Mouse (Mus musculus) liver, postnatal 0 days (tissue): ENCODE measurements at regions not wholly inside any gene's neighbourhood (a gene's known extent, or its start where the extent isn't known, plus 50 kb on each side); places are given as distances from the start of the nearest gene placed in this dataset.

Source experiments
- ATAC-seq: fragments of 200-750 bp; cut with Nextera tagmentation; 2 replicates; pipeline ENCODE4 v1.8.0; 2017; ENCODE audit warnings: mild to moderate bottlenecking, moderate library complexity
- DNase-seq: peaks from one replicate; pipeline ENCODE4 v3.0.0-alpha.2; 2016
- H3K27ac ChIP-seq: fragments of 300-500 bp; sonication (generic); 2 replicates; pipeline ENCODE4 v1.5.1; 2014; ENCODE audit warnings: antibody characterized with exemption, moderate library complexity, mild to moderate bottlenecking, low read depth
- H3K27me3 ChIP-seq: fragments of 300-500 bp; sonication (generic); 2 replicates; pipeline ENCODE4 v1.6.1; 2014; ENCODE audit warnings: low read length, control low read depth, mixed read lengths; ENCODE audit not compliant: insufficient read depth
- H3K36me3 ChIP-seq: fragments of 300-500 bp; sonication (generic); replicated peaks from 2 replicates; pipeline ENCODE4 v1.6.1; 2014; ENCODE audit warnings: mild to moderate bottlenecking, control low read depth, low read length, moderate library complexity, mixed read lengths; ENCODE audit not compliant: insufficient read depth
- H3K4me1 ChIP-seq: fragments of 300-500 bp; sonication (generic); 2 replicates; pipeline ENCODE4 v1.6.1; 2014; ENCODE audit warnings: antibody characterized with exemption, mild to moderate bottlenecking, control low read depth; ENCODE audit not compliant: insufficient read depth
- H3K4me2 ChIP-seq: fragments of 300-500 bp; sonication (generic); 2 replicates; pipeline ENCODE4 v1.6.1; 2014; ENCODE audit warnings: low read depth, mild to moderate bottlenecking, low read length, moderate library complexity, mixed read lengths
- H3K4me3 ChIP-seq: fragments of 300-500 bp; sonication (generic); 2 replicates; pipeline ENCODE4 v1.5.1; 2014; ENCODE audit warnings: low read depth, low read length
- H3K9ac ChIP-seq: fragments of 300-500 bp; sonication (generic); replicated peaks from 2 replicates; pipeline ENCODE4 v1.6.1; 2014; ENCODE audit warnings: mild to moderate bottlenecking, moderate library complexity
- H3K9me3 ChIP-seq: fragments of 300-500 bp; sonication (generic); 2 replicates; pipeline ENCODE4 v1.6.1; 2016; ENCODE audit warnings: mild to moderate bottlenecking, control low read depth, low read length, mixed read lengths
- CTCF ChIP-seq: sonication (generic); IDR thresholded peaks from 2 replicates; pipeline ENCODE4 v1.5.1; 2016; ENCODE audit warnings: antibody characterized with exemption, low read depth
- EP300 ChIP-seq: IDR thresholded peaks from 2 replicates; pipeline ENCODE4 v1.6.1; 2016; ENCODE audit warnings: antibody characterized with exemption, low read depth, mild to moderate bottlenecking
- WGBS: fragments of 180-500 bp; shearing (Covaris S2); extraction: QIAGEN DNeasy Blood & Tissue Kit; methylation state at CpG from one replicate; pipeline ENCODE4 v1.1.7; 2014; ENCODE audit not compliant: insufficient replicate concordance; 5-methylcytosine and 5-hydroxymethylcytosine counted together

DNA sequence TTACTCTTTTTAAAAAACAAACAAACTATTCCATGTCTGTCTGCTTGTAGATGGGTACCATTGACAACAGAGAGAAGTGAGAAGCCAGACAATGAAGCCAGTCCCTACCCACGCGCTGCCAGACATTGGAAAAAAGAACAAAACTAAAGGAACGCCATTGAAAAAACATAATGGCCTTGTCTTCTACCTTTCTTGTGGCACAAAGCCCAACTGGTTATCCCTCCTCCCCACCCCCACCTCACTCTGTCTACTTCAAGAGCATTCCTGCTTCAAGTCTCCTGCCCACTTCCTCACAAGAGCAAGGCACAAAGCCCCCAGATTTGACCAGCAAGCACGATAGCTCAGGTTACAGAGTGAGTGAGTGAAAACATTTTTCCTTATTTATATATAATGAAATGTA is 355.6 kb upstream of the Plxna2 start:
- H3K4me1 ChIP-seq, result no peaks in the 10 kb centered on the region
- no peak for TF ChIP-seq EP300
- TF ChIP-seq CTCF, result no peak
- no peak overlapping the region for H3K4me3 ChIP-seq
- 67% methylated on average over 4 of the region's 4 CpGs for WGBS
- no peak for ATAC-seq
- no peak for DNase-seq
- H3K9ac ChIP-seq, result no peak overlapping the region
- no peaks in the 10 kb centered on the region for H3K36me3 ChIP-seq
- H3K27me3 ChIP-seq, result no peaks in the 10 kb centered on the region
- no peak overlapping the region for H3K27ac ChIP-seq
- no peaks in the 10 kb centered on the region for H3K9me3 ChIP-seq
- H3K4me2 ChIP-seq, result no peak overlapping the region

DNA sequence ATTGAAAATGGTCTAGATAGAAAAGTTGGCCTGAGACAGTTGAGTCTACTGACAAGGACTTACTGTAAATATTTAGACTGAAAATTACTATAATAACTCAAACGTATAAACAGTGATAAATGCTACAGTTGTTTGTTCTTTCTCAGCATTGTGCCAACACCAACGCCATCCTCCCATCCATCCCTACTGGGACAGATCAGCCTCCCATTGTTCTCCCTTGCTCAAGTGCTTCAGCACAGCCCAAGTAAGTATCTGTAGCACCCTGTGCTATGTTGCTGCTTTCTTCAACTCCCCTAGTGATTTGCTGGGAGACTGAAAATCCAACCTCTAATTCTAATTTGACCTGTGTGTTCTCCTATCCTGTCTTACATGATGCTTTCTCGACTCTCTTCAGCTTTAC is 358.1 kb upstream of the Plxna2 start:
- H3K36me3 ChIP-seq, result no peaks in the 10 kb centered on the region
- WGBS, result 62% methylated on average over 3 of the region's 3 CpGs
- no peaks in the 10 kb centered on the region for H3K4me1 ChIP-seq
- no peak for TF ChIP-seq EP300
- no peak for TF ChIP-seq CTCF
- H3K9me3 ChIP-seq, result no peaks in the 10 kb centered on the region
- no peak overlapping the region for H3K4me2 ChIP-seq
- ATAC-seq, result no peak
- H3K4me3 ChIP-seq, result no peak overlapping the region
- no peaks in the 10 kb centered on the region for H3K27me3 ChIP-seq
- H3K9ac ChIP-seq, result no peak overlapping the region
- no peak for DNase-seq
- H3K27ac ChIP-seq, result no peak overlapping the region

- no peak for DNase-seq
- Histone ChIP-seq H3K27me3 (no peaks in the 10 kb centered on the region), H3K36me3 (no peaks in the 10 kb centered on the region), H3K9me3 (no peaks in the 10 kb centered on the region), H3K27ac (no peak overlapping the region), H3K4me3 (no peak overlapping the region), H3K4me1 (no peaks in the 10 kb centered on the region), H3K9ac (no peak overlapping the region), H3K4me2 (no peak overlapping the region)
- 19% methylated on average over 1 of the region's 1 CpGs for WGBS
- ATAC-seq, result no peak
- TF ChIP-seq CTCF, result no peak
- TF ChIP-seq EP300, result no peak
These were observed 373.1 kb upstream of the Plxna2 start for GRCm38 (mm10) chr1:194244776-194245366.

DNA sequence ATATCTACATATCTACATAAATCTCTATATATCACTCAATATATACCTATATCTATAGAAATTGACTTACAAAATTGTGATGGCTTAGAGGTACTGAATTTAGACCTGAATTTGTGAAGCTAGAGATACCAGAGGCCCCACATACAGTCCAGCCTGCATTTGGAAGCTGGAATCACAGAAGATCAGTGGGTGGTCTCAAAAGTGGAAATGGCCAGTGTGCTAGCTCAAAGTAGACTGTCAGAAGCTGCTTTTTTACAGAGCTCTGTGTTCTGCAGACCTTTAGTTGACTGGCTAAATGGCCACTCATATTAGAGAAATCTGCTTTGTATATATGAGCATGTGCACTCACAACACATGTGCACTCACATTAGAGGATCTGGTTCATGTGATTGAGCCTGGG is 376.9 kb upstream of the Plxna2 start:
- Histone ChIP-seq H3K27ac (no peak overlapping the region), H3K9ac (no peak overlapping the region), H3K4me2 (no peak overlapping the region), H3K4me1 (no peaks in the 10 kb centered on the region), H3K4me3 (no peak overlapping the region), H3K36me3 (no peaks in the 10 kb centered on the region), H3K9me3 (no peaks in the 10 kb centered on the region), H3K27me3 (no peaks in the 10 kb centered on the region)
- ATAC-seq (no peak), DNase-seq (no peak)
- no peak for TF ChIP-seq EP300
- TF ChIP-seq CTCF, result no peak

DNA sequence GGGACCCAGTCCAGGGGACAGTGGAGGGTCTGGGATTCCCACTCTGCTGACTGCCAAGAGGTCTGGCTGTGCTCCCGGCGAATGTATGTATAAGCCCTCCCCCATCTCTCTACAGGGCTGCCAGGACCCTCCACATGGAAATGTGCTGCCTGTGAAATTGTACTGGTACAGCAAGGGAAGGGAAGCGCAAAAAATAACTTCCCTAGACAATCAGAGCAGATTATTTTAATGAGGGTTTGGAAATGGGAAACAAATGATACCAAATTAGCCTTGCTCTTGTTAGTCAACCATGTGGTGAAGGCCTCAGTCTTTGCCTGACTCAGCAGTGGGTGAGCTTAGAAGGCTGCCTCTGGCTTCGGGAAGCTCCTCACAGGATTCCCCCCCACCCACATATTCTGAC is 386.8 kb upstream of the Plxna2 start:
- Histone ChIP-seq H3K9me3 (no peaks in the 10 kb centered on the region), H3K9ac (no peak overlapping the region), H3K4me1 (no peaks in the 10 kb centered on the region), H3K4me2 (no peak overlapping the region), H3K27ac (no peak overlapping the region), H3K4me3 (no peak overlapping the region), H3K27me3 (no peaks in the 10 kb centered on the region), H3K36me3 (no peaks in the 10 kb centered on the region)
- ATAC-seq, result no peak
- 74% methylated on average over 4 of the region's 4 CpGs for WGBS
- DNase-seq, result no peak
- TF ChIP-seq EP300 (no peak), CTCF (no peak)

- no peaks in the 10 kb centered on the region for H3K36me3 ChIP-seq
- H3K4me2 ChIP-seq, result no peak overlapping the region
- H3K9me3 ChIP-seq, result no peaks in the 10 kb centered on the region
- no peaks in the 10 kb centered on the region for H3K27me3 ChIP-seq
- no peak overlapping the region for H3K4me3 ChIP-seq
- H3K27ac ChIP-seq, result no peak overlapping the region
- TF ChIP-seq EP300, result no peak
- TF ChIP-seq CTCF, result no peak
- no peak for ATAC-seq
- no peak for DNase-seq
- 42% methylated on average over 6 of the region's 6 CpGs for WGBS
- H3K4me1 ChIP-seq, result no peaks in the 10 kb centered on the region
- H3K9ac ChIP-seq, result no peak overlapping the region
These were observed 391.4 kb upstream of the Plxna2 start for GRCm38 (mm10) chr1:194226550-194227160.

DNA sequence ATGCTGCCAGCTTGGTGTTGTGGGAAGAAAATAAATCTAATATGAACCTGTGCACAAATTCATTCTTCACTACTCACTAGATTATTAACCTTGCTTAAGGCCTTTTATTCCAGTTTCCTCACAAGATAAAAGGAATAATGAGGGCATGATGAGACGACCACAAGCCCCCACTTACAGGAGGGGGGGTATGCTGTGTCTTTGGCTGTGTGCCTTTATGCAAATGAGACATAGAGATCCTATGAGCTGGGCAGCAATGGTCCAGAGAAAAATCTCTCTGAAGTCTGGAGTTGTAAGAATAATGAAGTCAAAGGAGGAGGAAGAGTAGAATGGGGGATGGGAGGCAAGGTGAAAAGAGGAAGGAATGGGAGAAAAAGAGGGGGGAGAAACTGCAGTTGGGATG is 392.2 kb upstream of the Plxna2 start:
- Histone ChIP-seq H3K36me3 (no peaks in the 10 kb centered on the region), H3K4me1 (no peaks in the 10 kb centered on the region), H3K4me2 (no peak overlapping the region), H3K4me3 (no peak overlapping the region), H3K27ac (no peak overlapping the region), H3K9ac (no peak overlapping the region), H3K27me3 (no peaks in the 10 kb centered on the region), H3K9me3 (no peaks in the 10 kb centered on the region)
- 25% methylated on average over 1 of the region's 1 CpGs for WGBS
- TF ChIP-seq CTCF (no peak), EP300 (no peak)
- ATAC-seq (no peak), DNase-seq (no peak)
